Mouse (Mus musculus) urinary bladder, postnatal 4 days (tissue): ENCODE data around the gene Entpd2.
"Not testable (repeated sequence)": the region's sequence is repeated elsewhere in the genome, so short reads cannot be mapped to it uniquely, and the experiment has no call there.

Experiments used
- DNase-seq, 2 experiments: peaks; one replicate each; pipeline ENCODE4 v3.0.0; 2021 to 2022; ENCODE audit warnings: low spot score in 2 of 2

Entpd2 gene

DNA sequence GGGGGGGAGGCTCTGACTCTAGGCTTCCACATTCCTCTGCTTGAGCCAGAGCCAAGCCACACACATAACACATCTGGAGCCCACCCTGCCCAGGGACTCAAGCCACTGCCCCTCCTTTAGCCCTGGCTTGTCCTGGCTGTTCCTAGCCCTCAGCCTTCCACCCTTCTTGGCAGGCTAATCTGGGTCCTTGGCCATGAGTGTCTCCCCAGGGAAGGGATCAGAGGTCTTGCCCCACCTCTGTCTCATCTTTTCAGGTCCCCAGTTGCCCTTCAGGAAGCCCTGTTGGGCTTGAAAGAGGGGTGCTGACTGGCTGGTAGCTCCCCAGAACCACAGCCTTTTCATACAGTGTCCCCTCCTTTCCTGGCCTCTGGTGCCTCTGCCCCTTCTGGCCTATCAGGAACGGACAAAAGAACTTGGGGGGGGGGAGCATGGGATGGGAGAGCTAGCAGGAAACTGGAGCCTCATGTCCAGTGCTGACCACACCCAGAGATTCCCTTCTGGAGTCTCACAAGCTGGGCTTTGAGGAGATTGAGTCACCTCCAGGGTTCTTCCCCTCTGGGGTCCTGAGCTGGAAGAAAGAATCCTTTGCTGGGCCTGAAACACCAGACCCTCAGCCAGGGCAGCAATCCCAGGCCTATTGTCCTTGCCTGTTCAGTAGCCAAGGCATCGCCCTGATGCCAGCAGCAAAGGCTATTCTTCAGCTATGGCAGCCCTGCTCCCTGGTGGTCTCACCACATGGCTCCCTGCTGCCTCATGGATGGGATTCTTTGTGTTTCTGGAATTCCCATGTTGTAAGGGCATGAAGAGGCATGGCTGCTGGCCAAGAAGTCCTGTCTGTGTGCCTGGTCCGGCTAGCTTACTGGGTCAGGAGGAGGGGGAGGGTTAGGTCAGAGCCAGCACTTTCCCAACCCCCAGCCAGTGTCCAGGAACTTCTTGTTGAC lies 1.1 kb upstream of the Entpd2 start:
- peak in 1 of 2 experiments; percentile 70 for DNase-seq

DNA sequence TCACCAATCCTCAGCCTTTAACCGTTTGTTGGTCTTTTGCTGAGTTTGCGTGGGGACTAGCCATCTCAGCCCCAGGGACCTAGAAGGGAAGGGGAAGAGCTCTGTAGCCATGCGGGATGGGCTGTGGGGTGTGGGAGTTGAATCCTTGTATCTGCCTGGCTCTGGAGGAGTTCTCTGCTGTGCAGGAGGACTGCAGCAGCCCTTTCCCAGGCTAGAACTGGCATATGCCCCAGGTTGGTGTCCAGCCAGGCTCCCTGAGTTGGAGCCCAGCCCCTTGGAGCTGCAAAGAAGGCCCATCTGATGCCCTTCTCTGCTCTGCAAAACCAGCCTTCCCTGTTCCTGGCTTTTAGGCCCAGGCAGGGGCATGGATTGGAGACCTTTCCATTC lies 916 bp downstream of the Entpd2 start:
- no peak for DNase-seq

DNA sequence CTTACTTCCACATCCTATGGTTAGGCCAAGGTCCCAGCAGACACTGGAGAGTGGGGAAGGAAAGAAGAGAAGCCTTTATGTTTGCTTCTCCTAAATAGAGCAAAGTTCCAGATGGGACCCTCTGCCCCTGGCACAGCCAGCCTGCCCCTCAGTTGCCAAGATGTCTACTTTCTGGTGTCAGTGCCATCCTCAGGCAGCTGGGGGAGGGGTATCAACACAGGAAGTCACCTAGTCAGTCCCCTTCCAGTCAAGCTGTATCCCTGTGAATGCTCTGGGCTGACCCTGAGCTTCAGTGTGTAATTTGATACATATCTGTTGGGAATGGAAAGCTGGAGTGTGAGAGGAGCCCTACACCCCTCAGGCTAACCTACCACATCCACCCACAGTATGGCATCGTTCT lies 1.3 kb downstream of the Entpd2 start:
- DNase-seq: no peak

DNA sequence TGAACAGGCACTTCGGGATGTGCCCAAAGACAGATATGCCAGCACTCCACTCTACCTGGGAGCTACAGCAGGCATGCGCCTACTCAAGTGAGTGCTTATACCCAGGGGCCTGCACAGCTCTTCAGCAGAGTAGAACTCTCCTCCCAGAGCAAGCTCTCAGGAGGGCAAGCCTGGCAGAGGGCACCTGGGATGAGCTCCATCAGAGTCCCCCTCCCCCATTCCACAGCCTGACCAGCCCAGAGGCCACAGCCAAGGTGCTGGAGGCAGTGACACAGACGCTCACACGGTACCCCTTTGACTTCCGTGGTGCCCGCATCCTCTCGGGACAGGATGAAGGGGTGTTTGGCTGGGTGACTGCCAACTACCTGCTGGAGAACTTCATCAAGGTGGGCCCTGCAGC lies 2.4 kb downstream of the Entpd2 start:
- DNase-seq: no peak

DNA sequence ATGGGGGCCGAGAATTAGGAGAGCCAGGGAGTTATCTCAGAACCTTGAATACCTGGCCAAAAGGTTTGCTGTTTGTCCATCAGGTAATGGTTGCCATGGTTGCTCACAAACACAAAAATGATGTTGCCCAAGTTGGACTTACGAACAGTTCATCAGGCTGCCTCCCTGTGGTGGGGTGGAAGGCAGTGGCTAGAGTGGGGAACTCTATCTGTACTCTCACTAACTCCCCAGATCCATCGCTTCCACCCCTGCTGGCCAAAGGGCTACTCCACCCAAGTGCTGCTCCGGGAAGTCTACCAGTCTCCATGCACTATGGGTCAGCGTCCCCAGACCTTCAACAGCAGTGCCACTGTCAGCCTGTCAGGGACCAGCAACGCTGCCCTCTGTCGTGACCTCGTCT lies 3.4 kb downstream of the Entpd2 start, which contains the start of gene Npdc1:
Gene Npdc1 (plus strand): TSS at position 301 of the 400 bp plus-strand sequence.
- no peak for DNase-seq

DNA sequence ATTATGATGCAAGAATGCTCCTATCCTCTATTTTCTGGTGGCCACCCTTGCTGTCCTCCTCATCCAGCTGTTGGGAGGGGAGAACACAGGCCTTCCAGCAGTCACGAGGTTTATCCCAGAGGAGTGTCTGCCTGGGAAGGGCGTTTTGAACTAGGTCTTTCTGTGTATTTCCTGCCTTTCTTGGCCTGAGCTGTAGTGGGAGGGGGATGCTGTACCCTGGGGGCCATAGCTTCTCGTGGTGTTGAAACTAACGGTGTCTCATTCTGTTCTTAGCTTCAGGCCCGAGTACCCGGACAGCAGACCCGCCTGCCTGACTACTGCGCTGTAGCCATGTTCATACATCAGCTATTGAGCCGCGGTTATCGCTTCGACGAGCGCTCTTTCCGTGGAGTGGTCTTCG lies 4.6 kb downstream of the Entpd2 start:
- no peak for DNase-seq

DNA sequence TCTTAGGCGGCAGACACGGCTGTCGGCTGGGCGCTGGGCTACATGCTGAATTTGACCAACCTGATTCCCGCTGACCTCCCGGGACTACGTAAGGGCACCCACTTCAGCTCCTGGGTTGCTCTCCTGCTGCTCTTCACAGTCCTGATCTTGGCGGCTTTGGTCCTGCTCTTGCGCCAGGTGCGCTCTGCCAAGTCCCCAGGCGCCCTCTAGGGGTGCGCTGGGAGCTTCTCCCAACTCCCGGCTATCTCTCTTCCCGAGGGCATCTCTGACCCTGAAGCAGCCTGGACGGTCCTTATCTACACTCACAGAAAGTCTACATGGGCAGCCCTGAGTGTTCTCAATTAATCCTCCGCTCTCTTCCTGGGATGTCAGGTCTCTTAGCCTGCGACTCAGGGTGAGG lies 5.1 kb downstream of the Entpd2 start:
- DNase-seq: peak in 1 of 2 experiments; percentile 60

DNA sequence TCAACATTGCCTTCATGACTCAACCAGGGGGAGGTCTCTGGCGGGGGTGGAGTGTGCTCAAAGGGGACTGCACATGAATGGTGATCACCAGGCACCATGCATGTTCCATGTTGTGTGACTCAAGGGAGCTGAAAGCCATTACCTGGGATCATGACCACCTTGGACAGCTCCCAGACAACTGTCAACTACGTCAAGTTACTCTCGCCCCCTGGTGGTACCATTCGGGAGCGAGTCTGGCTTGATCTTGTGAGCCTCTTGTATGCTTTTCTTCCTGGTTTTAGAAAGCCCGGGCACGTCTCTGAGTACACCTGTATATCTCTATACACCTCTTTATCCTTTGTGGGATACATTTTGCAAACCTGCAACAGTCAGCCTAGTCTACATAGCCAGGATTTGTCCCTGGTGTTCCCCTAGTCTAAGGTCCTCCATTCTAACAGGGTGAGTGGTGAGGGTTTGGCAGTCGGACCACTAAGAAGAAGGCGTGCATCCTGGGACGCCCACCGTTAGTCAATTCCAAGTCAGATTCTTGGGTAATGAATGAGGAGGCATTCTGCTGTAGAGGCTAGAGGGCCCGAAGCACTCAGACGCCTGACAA lies 6.8 kb downstream of the Entpd2 start:
- DNase-seq: peak; percentile 54 to 82

DNA sequence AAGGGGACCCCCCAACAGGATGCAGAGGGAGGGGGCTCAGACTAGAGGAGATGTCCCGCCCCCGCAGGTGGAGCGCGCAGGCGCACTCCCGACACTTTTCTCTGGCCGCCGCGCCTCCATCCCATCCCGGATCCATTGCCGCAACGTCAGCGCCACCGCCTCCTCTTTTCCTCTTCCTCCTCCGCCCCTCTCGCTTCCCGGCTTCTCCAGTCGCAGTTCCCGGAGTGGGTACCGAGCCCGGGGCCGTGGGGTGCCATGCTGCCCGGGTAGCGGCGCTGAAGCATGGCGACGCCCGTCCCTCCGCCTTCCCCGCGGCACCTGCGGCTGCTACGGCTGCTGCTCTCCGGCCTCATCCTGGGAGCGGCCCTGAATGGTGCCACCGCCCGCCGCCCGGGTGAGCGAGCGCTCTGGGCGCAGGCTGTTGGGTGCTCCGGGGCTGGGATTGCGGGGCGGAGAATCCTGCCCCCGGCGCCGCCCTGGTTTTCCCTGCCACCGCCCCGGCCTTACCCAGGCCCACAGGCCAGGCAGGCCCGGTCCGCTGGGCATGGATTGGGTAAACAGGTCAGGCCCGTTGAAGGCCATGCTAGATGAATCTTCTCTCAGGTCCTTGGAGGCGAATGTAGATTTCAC lies 7.4 kb downstream of the Entpd2 start:
- peak; percentile 46 to 70 for DNase-seq

DNA sequence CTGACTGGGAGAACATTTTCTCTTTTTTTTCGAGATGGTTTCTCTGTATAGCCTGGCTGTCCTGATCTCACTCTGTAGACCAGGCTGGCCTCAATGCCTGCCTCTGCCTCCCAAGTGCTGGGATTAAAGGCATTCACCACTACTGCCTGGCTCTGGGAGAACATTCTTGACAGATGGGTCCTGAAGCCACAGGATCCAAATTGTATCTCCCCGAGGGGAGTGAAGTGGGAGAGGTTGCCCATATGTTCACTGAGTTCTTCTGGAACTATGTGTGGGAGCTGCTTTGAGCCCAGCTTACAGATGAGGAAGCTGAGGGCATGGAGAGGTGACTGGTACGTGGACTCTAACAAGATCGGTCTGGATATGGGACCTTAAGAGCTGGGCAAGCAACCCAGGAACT lies 8.3 kb downstream of the Entpd2 start:
- no peak for DNase-seq

DNA sequence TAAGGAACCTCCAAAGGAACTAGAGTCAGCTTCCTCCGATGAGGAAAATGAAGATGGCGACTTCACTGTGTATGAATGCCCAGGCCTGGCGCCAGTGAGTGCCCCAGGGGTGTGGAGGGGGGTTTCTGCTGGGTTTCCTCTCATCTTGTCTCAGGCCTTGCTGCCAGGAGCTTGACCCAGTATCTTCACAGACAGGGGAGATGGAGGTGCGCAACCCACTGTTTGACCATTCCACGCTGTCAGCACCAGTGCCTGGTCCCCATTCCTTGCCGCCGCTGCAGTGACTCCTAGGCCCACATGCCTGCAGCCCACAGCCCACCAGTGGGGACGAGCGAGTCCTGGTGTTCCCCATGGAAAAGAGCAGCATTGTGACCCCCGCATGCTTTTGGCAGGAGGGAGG lies 13.2 kb downstream of the Entpd2 start:
- DNase-seq: peak in 1 of 2 experiments; percentile 53

DNA sequence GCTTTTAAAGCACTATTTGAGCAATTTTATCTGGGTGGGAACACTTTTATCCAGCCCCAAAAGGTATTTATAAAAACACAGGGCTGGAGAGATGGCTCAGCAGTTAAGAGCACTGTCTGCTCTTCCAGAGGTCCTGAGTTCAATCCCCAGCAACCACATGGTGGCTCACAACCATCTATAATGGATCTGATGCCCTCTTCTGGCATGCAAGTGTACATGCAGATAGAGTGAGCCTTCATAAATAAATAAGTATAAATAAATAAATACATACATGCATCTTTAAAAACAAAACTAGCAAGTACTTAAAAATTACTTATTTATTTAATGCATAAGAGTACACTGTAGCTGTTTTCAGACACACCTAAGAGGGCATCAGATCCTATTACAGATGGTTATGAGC lies 17.8 kb downstream of the Entpd2 start:
- DNase-seq: not testable (repeated sequence)

DNA sequence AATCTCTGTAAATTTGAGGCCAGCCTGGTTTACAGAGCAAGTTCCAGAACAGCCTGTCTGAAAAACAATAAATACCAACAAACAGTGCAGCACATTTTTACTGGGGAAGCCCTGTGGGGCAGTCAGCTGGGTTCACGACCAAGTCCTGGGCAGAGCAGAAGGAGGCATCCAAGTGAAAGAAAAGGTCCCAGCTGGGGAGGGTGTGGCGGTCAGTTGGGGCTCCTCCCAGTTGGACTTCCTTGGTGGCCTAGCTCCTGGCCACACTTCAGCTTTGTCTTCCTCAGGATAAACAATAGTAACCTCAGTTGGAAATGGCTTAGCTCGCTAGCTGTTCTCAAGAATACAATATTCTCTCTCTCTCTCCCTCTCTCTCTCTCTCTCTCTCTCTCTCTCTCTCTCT lies 21.8 kb downstream of the Entpd2 start:
- DNase-seq: no peak

DNA sequence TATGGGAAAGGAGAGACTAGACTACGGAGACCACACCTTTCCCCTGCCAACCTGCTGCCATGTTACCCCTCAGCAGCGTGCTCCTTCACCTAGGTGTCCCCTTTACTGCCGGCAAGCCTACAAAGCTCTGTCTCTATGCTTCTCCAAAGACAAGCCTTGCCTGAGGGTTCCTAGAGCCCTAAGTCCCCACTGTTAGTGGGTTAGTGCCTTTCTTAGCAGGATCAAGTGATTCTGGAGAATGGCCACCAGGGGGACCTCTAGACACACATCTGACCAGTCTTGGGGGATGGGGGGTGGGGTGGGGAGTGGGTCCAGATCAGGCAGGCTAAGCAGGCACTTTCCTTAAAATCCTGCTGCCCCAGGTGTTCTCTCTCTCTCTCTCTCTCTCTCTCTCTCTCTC lies 26.2 kb downstream of the Entpd2 start:
- no peak for DNase-seq

DNA sequence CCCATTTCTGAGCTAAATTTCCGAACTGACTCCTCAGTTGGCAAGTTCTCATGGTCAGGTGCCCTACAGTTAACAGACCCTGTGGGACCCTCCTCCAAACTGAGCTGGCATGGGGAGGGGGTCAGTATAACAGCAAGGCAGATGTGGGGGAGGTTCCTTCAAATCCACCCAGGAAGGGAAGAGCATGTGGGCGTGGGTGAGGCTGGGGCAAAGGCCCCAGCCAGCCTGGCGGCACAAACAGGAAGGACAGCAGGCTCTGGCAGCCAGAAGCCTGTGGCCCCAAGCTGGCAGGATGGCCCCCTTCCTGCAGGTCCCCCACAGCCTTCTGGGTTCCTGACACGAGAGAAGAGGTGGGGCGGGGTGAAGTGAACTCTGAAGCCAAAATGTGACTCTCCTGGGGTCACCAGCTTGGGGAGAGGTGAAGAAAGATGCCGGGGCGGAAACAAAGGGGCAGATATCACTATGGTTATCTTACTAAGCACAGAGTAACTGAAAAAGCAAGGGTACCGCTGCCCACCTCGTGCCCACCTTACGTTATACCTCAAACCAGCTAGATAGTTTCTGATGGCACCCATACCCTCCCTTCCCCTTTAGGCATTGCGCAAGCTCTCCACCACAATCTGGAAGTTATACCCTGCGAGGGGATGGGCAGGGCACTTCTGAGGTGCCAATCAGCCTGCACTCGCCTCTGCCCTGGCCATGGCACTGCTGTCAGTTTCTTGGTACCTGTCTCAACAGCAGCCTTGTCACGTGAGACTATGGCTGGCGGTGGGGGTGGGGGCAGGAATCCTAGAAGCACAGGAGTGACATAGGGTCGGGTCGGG lies 27.1 kb downstream of the Entpd2 start, which contains the start of gene Fut7:
Gene Fut7 (plus strand): TSS at position 681 of the 824 bp plus-strand sequence.
- no peak for DNase-seq

DNA sequence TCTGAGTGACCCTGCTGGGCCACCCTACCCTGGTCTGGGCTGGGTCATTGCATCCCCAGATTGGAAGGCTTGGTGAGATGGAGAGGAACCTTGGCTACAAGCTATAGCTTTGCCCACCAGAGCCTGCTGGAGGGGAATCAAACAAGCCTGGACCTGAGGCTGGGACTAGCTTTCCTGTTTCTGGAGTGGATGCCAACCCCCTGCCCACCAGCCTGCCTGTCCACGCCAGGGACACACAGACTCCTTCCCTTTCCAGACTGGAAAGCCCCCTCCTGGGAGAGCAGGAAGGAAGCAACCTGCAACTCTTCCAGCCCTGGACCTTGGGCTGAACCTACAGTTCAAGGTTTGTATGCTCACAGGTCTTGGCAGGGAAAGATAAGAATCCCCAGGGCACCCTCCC lies 28.0 kb downstream of the Entpd2 start:
- DNase-seq: no peak

DNA sequence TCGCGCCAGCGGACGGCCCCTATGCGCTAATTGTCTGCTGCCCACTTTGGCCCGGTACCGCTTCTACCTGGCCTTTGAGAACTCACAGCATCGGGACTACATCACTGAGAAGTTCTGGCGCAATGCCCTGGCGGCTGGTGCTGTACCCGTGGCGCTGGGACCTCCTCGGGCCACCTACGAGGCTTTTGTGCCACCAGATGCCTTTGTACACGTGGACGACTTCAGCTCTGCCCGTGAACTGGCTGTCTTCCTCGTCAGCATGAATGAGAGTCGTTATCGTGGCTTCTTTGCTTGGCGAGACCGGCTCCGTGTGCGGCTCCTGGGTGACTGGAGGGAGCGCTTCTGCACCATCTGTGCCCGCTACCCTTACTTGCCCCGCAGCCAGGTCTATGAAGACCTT lies 29.8 kb downstream of the Entpd2 start:
- no peak for DNase-seq

DNA sequence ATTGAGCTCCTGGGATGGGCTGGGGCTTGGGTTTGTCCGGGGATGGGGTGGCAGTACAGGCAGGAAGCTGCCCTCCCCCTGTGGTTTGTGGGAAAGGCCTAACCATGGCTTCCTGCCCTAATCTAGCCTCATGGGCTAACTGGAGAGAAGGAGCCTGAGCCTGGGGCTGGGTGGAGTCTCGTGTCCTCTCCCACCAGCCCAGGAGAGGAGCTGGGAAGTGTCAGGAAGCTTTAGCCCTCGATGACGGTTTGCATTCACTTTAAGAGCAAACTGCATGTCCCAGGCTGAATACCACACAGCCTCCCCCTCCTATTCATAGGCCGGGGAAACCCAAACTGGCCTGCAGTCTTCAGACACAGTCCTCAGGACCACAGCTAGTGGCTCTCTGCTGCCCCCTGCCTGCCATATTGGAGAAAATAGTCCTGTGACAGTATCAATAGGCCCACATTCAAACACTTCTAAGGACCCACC lies 31.1 kb downstream of the Entpd2 start:
- DNase-seq: peak in 1 of 2 experiments; percentile 18

DNA sequence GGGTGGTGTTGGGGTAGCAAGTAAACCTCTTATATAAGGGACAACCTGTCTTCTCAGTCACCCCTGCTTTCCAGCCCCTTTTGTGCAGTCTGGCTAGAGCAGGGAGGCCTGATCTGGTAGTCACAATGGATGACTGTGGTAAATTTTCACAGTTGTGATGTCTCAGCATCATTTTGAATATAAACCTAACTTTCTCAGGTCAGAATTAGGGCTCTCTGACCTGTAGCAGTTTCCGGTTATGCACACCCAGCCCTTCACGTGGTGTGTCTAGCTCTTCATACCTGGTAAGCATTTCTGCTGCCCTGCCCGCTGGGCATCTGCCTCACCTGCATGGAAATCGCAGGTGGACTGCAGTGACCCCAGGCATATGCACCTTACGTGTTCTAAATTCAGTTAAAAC lies 31.6 kb downstream of the Entpd2 start:
- DNase-seq: no peak

DNA sequence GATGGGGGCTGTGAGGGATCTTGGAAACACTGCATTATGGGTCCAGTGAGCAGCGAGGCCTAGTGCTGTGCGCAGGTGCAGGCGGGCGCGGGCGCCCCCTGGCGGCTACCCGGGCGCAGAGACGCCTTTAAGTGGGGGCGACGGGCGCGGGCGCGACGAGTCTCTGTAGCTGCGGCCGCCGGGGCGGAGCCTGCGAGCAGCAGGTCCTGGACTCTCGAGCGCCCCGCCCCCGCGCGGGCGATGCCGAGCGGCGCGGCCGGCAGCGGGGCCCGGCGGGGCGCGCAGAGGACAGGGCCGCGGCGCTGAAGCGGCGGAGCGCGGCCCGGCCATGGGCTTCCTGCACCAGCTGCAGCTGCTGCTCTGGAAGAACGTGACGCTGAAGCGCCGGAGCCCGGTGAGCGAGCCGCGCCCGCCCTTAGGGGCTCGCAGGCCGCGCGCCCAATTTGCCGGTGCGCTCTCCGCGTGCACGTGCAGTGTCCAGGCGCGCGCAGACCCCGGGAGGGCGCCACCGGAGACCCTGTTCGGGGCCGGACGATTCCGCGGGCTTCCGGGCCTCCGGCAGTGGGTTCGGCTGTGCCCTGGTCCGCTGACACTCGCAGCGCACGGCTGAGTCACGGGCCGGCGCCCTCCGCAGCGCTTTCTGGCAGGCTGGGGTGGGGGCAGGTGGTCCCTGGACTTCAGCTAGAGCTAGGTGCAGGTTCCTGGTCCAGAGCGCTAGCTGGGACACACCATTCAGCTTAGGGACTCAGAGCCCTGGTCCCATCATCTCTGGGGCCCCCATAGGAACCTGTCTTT lies 33.0 kb downstream of the Entpd2 start, which contains the start of gene Abca2:
Gene Abca2 (plus strand): TSS at position 262 of the 795 bp plus-strand sequence.
- peak; percentile 92 for DNase-seq
